Mouse (Mus musculus) hindbrain, postnatal 0 days (tissue): ENCODE results near the gene Kcng4. TPM values are rescaled to one million over a fixed set of nuclear protein-coding genes. Genes with fewer than 3 reads are reported as not detected.

ENCODE experiments used
- ATAC-seq: fragments of 200-750 bp; cut with Nextera tagmentation; 2 replicates; pipeline ENCODE4 v1.8.0; 2017; ENCODE audit warnings: mild to moderate bottlenecking, moderate TSS enrichment, moderate library complexity
- DNase-seq: peaks from one replicate; pipeline ENCODE4 v3.0.0-alpha.2; 2015; ENCODE audit warnings: low spot score
- H3K27ac ChIP-seq: fragments of 300-500 bp; sonication (generic); 2 replicates; pipeline ENCODE4 v1.5.1; 2014; ENCODE audit warnings: mild to moderate bottlenecking
- H3K27me3 ChIP-seq: fragments of 300-500 bp; sonication (generic); 2 replicates; pipeline ENCODE4 v1.6.1; 2014; ENCODE audit warnings: low read length, mixed read lengths; ENCODE audit not compliant: insufficient read depth
- H3K36me3 ChIP-seq: fragments of 300-500 bp; sonication (generic); 2 replicates; pipeline ENCODE4 v1.6.1; 2014; ENCODE audit warnings: low read length, mixed read lengths; ENCODE audit not compliant: insufficient read depth
- H3K4me1 ChIP-seq: fragments of 300-500 bp; sonication (generic); 2 replicates; pipeline ENCODE4 v1.6.1; 2014; ENCODE audit warnings: antibody characterized with exemption, low read length, mixed read lengths; ENCODE audit not compliant: insufficient read depth
- H3K4me2 ChIP-seq: fragments of 300-500 bp; sonication (generic); 2 replicates; pipeline ENCODE4 v1.6.1; 2014; ENCODE audit warnings: low read depth, mild to moderate bottlenecking, low read length, moderate library complexity, mixed read lengths
- H3K4me3 ChIP-seq: fragments of 300-500 bp; sonication (generic); 2 replicates; pipeline ENCODE4 v1.5.1; 2014; ENCODE audit warnings: low read length
- H3K9ac ChIP-seq: fragments of 300-500 bp; sonication (generic); replicated peaks from 2 replicates; pipeline ENCODE4 v1.6.1; 2014; ENCODE audit warnings: mild to moderate bottlenecking, low read length, moderate library complexity, mixed read lengths
- H3K9me3 ChIP-seq: fragments of 300-500 bp; sonication (generic); 2 replicates; pipeline ENCODE4 v1.6.1; 2016; ENCODE audit warnings: low read length, mixed read lengths
- CTCF ChIP-seq: IDR thresholded peaks from 2 replicates; pipeline ENCODE4 v1.5.1; 2016; ENCODE audit warnings: antibody characterized with exemption, control low read depth, low read depth
- WGBS: fragments of 180-500 bp; shearing (Covaris S2); extraction: QIAGEN DNeasy Blood & Tissue Kit; methylation state at CpG from one replicate; pipeline ENCODE4 v1.1.7; 2014; 5-methylcytosine and 5-hydroxymethylcytosine counted together
- polyA plus RNA-seq: library from polyadenylated mRNA; unstranded; fragments of >200 nt; fragmentation: Nextera tagmentation; extraction: Ambion mirVana; gene quantifications from 2 replicates; pipeline ENCODE4 v1.2.1, GENCODE M21; 2015
- total RNA-seq: library from RNA; depleted of rRNA; stranded (reverse); fragments of >200 nt; gene quantifications from 2 replicates; pipeline ENCODE4 v1.2.3, GENCODE M21; 2014

The Kcng4 gene
- total and polyA plus RNA-seq, 2 experiments from 2014 or later = 0.21 to 0.73 TPM

GRCm38 (mm10) chr8:119634616-119635336 is 704 bp downstream of the Kcng4 start:
- no peak for ATAC-seq
- no peaks in the 10 kb centered on the region for H3K9me3 ChIP-seq
- DNase-seq = peak; percentile 40
- no peak for TF ChIP-seq CTCF
- H3K27ac ChIP-seq = no peak overlapping the region
- H3K4me2 ChIP-seq = no peak overlapping the region
- H3K36me3 ChIP-seq = no peaks in the 10 kb centered on the region
- no peak overlapping the region for H3K4me3 ChIP-seq
- 0 out of 2 replicates have a peak, but pooled peaks cover 4% of the 10 kb centered on the region for H3K4me1 ChIP-seq
- WGBS = 13% methylated on average over 14 of the region's 14 CpGs
- no peaks in the 10 kb centered on the region for H3K27me3 ChIP-seq
- H3K9ac ChIP-seq = no peak overlapping the region

GRCm38 (mm10) chr8:119632909-119633308 is 2.6 kb downstream of the Kcng4 start:
- no peaks in the 10 kb centered on the region for H3K27me3 ChIP-seq
- ATAC-seq = no peak
- 52% methylated on average over 29 of the region's 29 CpGs for WGBS
- 0 out of 2 replicates have a peak, but pooled peaks cover 4% of the 10 kb centered on the region for H3K4me1 ChIP-seq
- no peak overlapping the region for H3K9ac ChIP-seq
- no peak for DNase-seq
- no peak overlapping the region for H3K4me3 ChIP-seq
- no peaks in the 10 kb centered on the region for H3K9me3 ChIP-seq
- no peaks in the 10 kb centered on the region for H3K36me3 ChIP-seq
- H3K4me2 ChIP-seq = no peak overlapping the region
- H3K27ac ChIP-seq = no peak overlapping the region
- TF ChIP-seq CTCF = no peak

GRCm38 (mm10) chr8:119632246-119632645 is 3.2 kb downstream of the Kcng4 start:
- DNase-seq (no peak), ATAC-seq (no peak)
- Histone ChIP-seq H3K4me2 (no peak overlapping the region), H3K9me3 (no peaks in the 10 kb centered on the region), H3K4me3 (no peak overlapping the region), H3K36me3 (no peaks in the 10 kb centered on the region), H3K9ac (no peak overlapping the region), H3K27me3 (no peaks in the 10 kb centered on the region), H3K4me1 (0 out of 2 replicates have a peak, but pooled peaks cover 4% of the 10 kb centered on the region), H3K27ac (no peak overlapping the region)
- 91% methylated on average over 9 of the region's 9 CpGs for WGBS
- no peak for TF ChIP-seq CTCF

- no peaks in the 10 kb centered on the region for H3K27me3 ChIP-seq
- no peak overlapping the region for H3K9ac ChIP-seq
- no peak overlapping the region for H3K4me2 ChIP-seq
- TF ChIP-seq CTCF = no peak
- WGBS = 27% methylated on average over 3 of the region's 3 CpGs
- ATAC-seq (no peak), DNase-seq (peak; percentile 27)
- no peak overlapping the region for H3K4me3 ChIP-seq
- no peak overlapping the region for H3K27ac ChIP-seq
- no peaks in the 10 kb centered on the region for H3K36me3 ChIP-seq
- H3K4me1 ChIP-seq = 0 out of 2 replicates have a peak, but pooled peaks cover 4% of the 10 kb centered on the region
- H3K9me3 ChIP-seq = no peaks in the 10 kb centered on the region
Measured at GRCm38 (mm10) chr8:119630841-119631240, 4.6 kb downstream of the Kcng4 start.

- DNase-seq = no peak
- Histone ChIP-seq H3K27me3 (no peaks in the 10 kb centered on the region), H3K27ac (no peak overlapping the region), H3K9me3 (no peaks in the 10 kb centered on the region), H3K36me3 (no peaks in the 10 kb centered on the region), H3K4me1 (no peaks in the 10 kb centered on the region), H3K9ac (no peak overlapping the region), H3K4me3 (no peak overlapping the region), H3K4me2 (no peak overlapping the region)
- no peak for ATAC-seq
- WGBS = 45% methylated on average over 10 of the region's 10 CpGs
- no peak for TF ChIP-seq CTCF
Measured at GRCm38 (mm10) chr8:119627613-119628359, 7.7 kb downstream of the Kcng4 start.

GRCm38 (mm10) chr8:119627199-119627598 is 8.3 kb downstream of the Kcng4 start:
- Histone ChIP-seq H3K4me1 (no peaks in the 10 kb centered on the region), H3K9me3 (no peaks in the 10 kb centered on the region), H3K9ac (no peak overlapping the region), H3K4me2 (no peak overlapping the region), H3K27me3 (no peaks in the 10 kb centered on the region), H3K36me3 (no peaks in the 10 kb centered on the region), H3K27ac (no peak overlapping the region), H3K4me3 (no peak overlapping the region)
- TF ChIP-seq CTCF = no peak
- 79% methylated on average over 7 of the region's 7 CpGs for WGBS
- DNase-seq (no peak), ATAC-seq (no peak)
